Mouse (Mus musculus) stomach, embryonic 14.5 days (tissue): ENCODE data around the gene Phykpl. TPM values are rescaled to one million over a fixed set of nuclear protein-coding genes. Genes with fewer than 3 reads are reported as not detected.

Source experiments
- ATAC-seq: fragments of 200-750 bp; cut with Nextera tagmentation; 2 replicates; pipeline ENCODE4 v1.8.0; 2017; ENCODE audit warnings: low read depth, moderate TSS enrichment; ENCODE audit not compliant: insufficient number of reproducible peaks, insufficient read depth, low FRiP score
- H3K27ac ChIP-seq: fragments of 300-500 bp; sonication (generic); 2 replicates; pipeline ENCODE4 v1.5.1; 2014; ENCODE audit warnings: mild to moderate bottlenecking, low read length, moderate library complexity, mixed read lengths
- H3K27me3 ChIP-seq: fragments of 300-500 bp; sonication (generic); 2 replicates; pipeline ENCODE4 v1.6.1; 2014; ENCODE audit warnings: low read length, control low read depth, mixed read lengths; ENCODE audit not compliant: control insufficient read depth, insufficient read depth
- H3K36me3 ChIP-seq: fragments of 300-500 bp; sonication (generic); 2 replicates; pipeline ENCODE4 v1.6.1; 2014; ENCODE audit warnings: mild to moderate bottlenecking, control low read depth, low read length, moderate library complexity, mixed read lengths; ENCODE audit not compliant: control insufficient read depth, insufficient read depth
- H3K4me1 ChIP-seq: fragments of 300-500 bp; sonication (generic); 2 replicates; pipeline ENCODE4 v1.6.1; 2014; ENCODE audit warnings: low read length, control low read depth, mixed read lengths; ENCODE audit not compliant: control insufficient read depth, insufficient read depth
- H3K4me2 ChIP-seq: fragments of 300-500 bp; sonication (generic); replicated peaks from 2 replicates; pipeline ENCODE4 v1.6.1; 2014; ENCODE audit warnings: low read depth, low read length, control low read depth
- H3K4me3 ChIP-seq: fragments of 300-500 bp; sonication (generic); 2 replicates; pipeline ENCODE4 v1.5.1; 2014; ENCODE audit warnings: low read depth, low read length, control low read depth
- H3K9ac ChIP-seq: fragments of 300-500 bp; sonication (generic); replicated peaks from 2 replicates; pipeline ENCODE4 v1.6.1; 2014; ENCODE audit warnings: low read depth, mild to moderate bottlenecking, control low read depth, low read length, moderate library complexity, mixed read lengths
- H3K9me3 ChIP-seq: fragments of 300-500 bp; sonication (generic); 2 replicates; pipeline ENCODE4 v1.6.1; 2016; ENCODE audit warnings: low read depth, low read length, control low read depth; ENCODE audit not compliant: control insufficient read depth
- WGBS: fragments of 180-500 bp; shearing (Covaris S2); extraction: QIAGEN DNeasy Blood & Tissue Kit; methylation state at CpG from one replicate; pipeline ENCODE4 v1.1.7; 2014; 5-methylcytosine and 5-hydroxymethylcytosine counted together
- polyA plus RNA-seq: library from polyadenylated mRNA; unstranded; fragments of >200 nt; fragmentation: Nextera tagmentation; extraction: Ambion mirVana; gene quantifications from 2 replicates; pipeline ENCODE4 v1.2.1, GENCODE M21; 2014

Gene Phykpl
- polyA plus RNA-seq, 1 experiment from 2014 or later: 19.0 TPM

DNA sequence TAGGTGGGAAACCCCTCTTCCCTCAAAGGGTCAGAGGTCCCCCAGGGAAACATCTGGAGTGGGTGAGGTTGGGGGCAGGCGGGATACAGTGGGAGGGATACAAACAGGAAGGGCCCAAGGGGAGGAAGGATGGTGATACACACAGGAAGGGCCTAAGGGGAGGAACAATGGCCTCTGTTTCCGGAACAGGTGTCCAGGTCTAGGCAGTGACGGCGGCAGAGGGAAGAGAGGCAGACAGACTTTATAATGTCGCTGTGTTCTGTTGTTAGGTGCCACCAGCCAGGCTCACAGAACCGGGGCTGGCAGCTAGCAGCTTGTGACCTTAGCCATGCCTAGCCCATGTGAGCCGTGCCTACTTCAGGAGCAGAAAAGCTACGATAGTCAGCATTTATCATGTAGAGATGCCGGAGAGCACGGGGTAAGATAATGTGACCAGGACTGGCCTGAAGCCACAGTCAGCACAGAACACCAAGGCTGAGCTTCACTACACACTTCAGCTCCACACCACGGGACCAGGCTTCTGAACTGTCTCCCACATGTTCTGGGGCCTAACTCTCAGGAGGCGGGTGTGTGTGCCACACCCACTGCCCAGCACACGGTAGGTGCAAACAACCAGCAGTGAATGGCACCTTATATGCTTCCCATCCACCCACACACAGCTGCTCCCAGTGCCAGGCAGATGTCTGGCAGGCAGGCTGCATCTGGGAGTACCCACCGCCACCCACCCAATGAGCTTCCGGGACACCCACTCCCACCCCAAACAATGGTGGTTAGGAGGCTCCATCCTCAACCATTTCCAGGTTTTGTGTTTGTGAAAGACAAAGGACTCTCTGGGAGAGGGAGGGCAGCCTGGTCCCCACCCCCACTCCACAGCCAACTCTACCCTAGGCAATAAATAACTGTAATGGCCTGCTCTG, 62.5 kb downstream of the Phykpl start:
- H3K4me3 ChIP-seq: no peak overlapping the region
- H3K27me3 ChIP-seq: no peaks in the 10 kb centered on the region
- peak overlapping the region; percentile 49; the same call in 1 of the 2 replicates for H3K27ac ChIP-seq
- H3K9ac ChIP-seq: no peak overlapping the region
- H3K4me1 ChIP-seq: peaks cover 14% of the 10 kb centered on the region
- WGBS: 66% methylated on average over 15 of the region's 15 CpGs
- no peak for ATAC-seq
- H3K9me3 ChIP-seq: no peaks in the 10 kb centered on the region
- no peak overlapping the region for H3K4me2 ChIP-seq
- no peaks in the 10 kb centered on the region; the same call in 1 of the 2 replicates for H3K36me3 ChIP-seq

DNA sequence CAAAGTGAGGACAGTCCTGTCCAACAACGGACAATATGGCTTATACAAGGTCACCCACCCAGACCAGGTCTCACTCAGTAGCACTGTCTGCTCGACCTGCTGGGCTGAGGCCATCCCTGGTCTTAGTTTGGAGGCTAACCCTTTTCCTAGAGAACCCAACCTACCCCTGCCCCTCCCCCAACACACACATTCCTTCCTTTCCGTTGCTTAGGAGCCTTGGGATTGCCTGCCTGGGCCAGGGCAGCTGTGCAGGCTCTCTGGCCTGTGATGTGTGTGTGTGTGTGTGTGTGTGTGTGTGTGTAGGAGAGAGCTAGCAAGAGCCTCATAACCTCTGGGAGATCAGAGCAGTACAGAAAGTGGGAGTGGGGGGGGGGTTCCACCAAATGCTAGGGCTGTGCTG, 64.0 kb downstream of the Phykpl start:
- H3K4me3 ChIP-seq: peak overlapping the region; percentile 67; the same call in 1 of the 2 replicates
- no peaks in the 10 kb centered on the region; the same call in 1 of the 2 replicates for H3K36me3 ChIP-seq
- H3K27me3 ChIP-seq: no peaks in the 10 kb centered on the region
- H3K4me2 ChIP-seq: peak overlapping the region; percentile 15; the same call in 1 of the 2 replicates
- H3K27ac ChIP-seq: peak overlapping the region; percentile 2; the same call in 1 of the 2 replicates
- H3K9me3 ChIP-seq: no peaks in the 10 kb centered on the region
- ATAC-seq: no peak
- H3K9ac ChIP-seq: no peak overlapping the region
- H3K4me1 ChIP-seq: peaks cover 14% of the 10 kb centered on the region
- WGBS: 32% methylated on average over 3 of the region's 3 CpGs

DNA sequence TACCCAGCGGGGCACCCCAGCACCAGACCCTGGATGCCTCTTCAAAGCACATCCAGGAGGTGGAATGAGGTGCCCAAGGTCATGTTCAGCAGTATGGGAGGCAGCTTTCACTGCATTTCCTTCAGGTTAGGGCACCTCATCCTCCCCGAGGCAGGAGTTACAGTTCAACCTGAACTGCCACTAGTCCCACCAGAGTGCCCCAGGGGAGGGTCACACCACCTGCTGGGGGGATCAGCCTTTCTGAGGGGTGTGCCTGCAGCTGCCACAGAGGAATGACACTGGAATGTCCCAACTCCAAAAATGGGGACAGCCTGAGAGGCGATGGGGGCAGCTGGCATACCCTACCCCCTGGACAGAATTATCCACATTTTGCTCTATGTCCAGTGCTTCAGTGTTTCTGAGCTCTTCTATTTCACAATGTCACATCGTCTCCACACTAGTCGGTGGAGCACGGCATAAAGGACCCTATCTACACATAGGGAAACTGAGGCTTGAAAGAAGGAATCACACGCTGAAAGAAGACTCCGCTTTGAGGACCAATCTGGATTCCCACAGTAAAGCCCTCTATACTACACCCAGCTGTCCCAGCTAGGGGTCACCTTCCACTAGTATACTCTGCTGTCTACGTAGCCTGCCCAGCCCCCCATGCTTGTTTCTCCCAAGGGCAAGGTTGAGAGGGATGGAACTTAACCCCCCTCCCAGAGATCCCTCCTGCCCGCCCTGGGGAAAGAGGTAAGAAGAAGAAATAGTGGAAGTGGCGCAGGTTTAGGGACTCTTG, 64.7 kb downstream of the Phykpl start:
- Histone ChIP-seq H3K27me3 (no peaks in the 10 kb centered on the region), H3K9ac (no peak overlapping the region), H3K4me2 (peak overlapping the region; percentile 98), H3K9me3 (no peaks in the 10 kb centered on the region), H3K4me3 (peak overlapping the region; percentile 67; the same call in 1 of the 2 replicates), H3K4me1 (peaks cover 14% of the 10 kb centered on the region), H3K27ac (no peak overlapping the region), H3K36me3 (no peaks in the 10 kb centered on the region; the same call in 1 of the 2 replicates)
- no peak for ATAC-seq
- WGBS: 33% methylated on average over 11 of the region's 11 CpGs

DNA sequence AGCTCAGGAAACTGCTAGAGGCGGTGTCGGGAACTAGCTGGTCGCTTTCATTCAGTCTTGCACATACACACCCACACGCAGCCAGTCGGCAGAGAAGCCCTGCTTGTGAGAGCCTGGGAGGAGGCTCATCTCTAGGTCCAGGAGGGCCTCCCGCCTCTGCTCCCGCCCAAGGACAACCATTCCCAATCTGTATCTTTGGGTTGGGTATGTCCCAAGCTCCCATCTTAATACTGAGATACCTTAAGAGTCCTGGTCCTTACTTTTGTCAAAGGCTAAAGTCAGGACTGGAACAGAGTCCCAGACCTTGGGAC, 65.3 kb downstream of the Phykpl start:
- no peaks in the 10 kb centered on the region for H3K27me3 ChIP-seq
- no peaks in the 10 kb centered on the region for H3K9me3 ChIP-seq
- H3K4me2 ChIP-seq: peak overlapping the region; percentile 98
- H3K27ac ChIP-seq: peak overlapping the region; percentile 66; the same call in 1 of the 2 replicates
- H3K4me3 ChIP-seq: peak overlapping the region; percentile 67
- 4% methylated on average over 7 of the region's 7 CpGs for WGBS
- H3K9ac ChIP-seq: peak overlapping the region; percentile 55
- ATAC-seq: no peak
- no peaks in the 10 kb centered on the region; the same call in 1 of the 2 replicates for H3K36me3 ChIP-seq
- H3K4me1 ChIP-seq: peaks cover 14% of the 10 kb centered on the region

DNA sequence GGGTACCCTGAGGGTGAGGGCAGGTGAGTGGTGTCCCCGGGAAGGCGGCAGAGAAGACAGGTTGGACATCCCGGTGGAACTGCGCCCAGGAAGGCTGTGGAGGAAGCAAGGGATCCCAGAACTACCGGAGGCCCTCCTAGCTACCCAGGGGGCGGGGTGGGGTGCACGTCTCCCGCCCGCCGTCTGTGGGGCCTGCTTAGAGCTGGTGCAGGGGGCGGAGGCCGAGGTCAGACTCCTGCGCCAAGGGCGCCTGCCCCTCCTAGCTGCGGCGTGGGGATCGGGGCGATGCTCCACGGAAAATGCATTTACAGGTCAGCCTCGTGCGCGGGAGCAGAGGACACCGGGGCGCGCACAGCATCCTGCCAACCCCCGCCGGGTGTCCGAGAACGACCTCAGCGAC, 65.7 kb downstream of the Phykpl start:
- peak; percentile 2; the same call in 1 of the 2 replicates for ATAC-seq
- peaks cover 14% of the 10 kb centered on the region for H3K4me1 ChIP-seq

DNA sequence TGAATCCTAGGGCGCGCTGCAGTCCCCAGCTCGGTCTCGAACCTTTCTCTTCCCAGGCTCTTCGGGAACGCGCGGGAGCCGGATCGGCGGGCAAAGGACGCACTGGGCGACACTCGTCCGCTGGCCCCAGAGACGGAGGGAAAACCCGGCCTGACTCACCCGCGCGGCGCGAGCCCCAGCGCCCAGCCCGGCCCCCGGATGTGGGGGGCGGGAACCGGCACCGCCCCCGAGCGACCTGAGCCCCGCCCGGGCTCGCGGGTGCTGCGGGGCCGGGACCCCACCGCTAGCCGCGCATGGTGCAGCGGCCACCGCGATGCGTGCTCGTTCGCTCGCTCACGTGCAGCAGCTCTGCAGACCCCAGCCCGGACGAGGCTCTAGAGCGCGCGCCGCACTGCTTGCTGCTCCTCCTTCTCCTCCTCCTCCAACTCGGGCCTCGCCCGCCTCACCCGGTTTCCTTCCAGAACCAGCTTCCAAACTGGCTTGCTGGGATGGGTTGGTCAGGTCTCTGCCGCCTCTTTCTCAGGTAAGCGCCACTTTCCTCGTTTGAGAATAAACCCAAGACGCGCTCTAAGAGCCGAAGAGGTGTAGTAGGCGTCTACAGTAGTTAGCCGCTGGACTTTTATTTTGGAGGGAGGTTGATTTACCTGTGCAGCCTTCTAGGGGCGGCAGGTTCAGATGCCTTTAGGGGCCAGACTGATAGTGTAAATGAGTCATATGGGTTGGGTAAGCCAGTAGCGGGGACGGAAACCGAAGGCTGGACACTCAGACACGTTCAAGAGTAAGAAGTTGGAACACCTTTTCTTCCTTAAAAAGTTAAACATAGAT, 66.3 kb downstream of the Phykpl start, which contains the start of the genes N4bp3 and D930048N14Rik:
TSS of gene N4bp3 (minus strand) at position 152 of the 825 bp plus-strand sequence.
TSS of gene D930048N14Rik (plus strand) at position 264 of the 825 bp plus-strand sequence.
- Histone ChIP-seq H3K36me3 (no peaks in the 10 kb centered on the region), H3K9me3 (no peaks in the 10 kb centered on the region), H3K4me1 (peaks cover 14% of the 10 kb centered on the region), H3K27ac (peak within 1 kb of the TSS; percentile 66), H3K4me3 (peak within 1 kb of the TSS; percentile 67), H3K27me3 (no peaks in the 10 kb centered on the region), H3K4me2 (peak within 1 kb of the TSS; percentile 98), H3K9ac (peak within 1 kb of the TSS; percentile 55)
- 1% methylated on average over 42 of the region's 70 CpGs for WGBS
- peak; percentile 72 for ATAC-seq

More for the DNA sequence above, 65.7 kb downstream of the Phykpl start:
- peak overlapping the region; percentile 66 for H3K27ac ChIP-seq
- H3K4me2 ChIP-seq: peak overlapping the region; percentile 98
- H3K4me3 ChIP-seq: peak overlapping the region; percentile 67
- no peaks in the 10 kb centered on the region for H3K9me3 ChIP-seq
- H3K9ac ChIP-seq: peak overlapping the region; percentile 55
- WGBS: under 1% methylated on average over 30 of the region's 30 CpGs
- H3K36me3 ChIP-seq: no peaks in the 10 kb centered on the region; the same call in 1 of the 2 replicates
- no peaks in the 10 kb centered on the region for H3K27me3 ChIP-seq

DNA sequence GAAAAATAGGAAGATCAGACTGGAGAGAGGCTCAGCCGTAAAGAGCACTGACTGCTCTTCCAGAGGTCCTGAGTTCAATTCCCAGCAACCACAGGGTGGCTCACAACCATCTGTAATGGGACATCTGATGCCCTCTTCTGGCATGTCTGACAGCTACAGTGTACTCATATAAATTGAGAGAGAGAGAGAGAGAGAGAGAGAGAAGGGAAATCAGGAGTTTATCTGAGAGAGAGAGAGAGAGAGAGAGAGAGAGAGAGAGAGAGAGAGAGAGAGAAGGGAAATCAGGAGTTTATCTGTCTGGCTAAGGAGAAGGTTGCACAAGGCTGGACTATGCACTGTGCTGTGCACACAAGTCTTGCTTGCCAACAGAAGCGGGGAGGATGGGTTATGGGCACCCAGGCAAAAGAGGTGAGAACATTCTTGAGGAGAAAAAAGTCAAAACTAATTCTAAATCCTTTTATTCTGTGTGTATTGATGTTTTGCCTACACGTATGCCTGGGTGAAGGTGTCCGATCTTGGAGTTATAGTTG, 68.4 kb downstream of the Phykpl start:
- Histone ChIP-seq H3K27me3 (no peaks in the 10 kb centered on the region), H3K4me3 (no peak overlapping the region), H3K9me3 (no peaks in the 10 kb centered on the region), H3K4me1 (peaks cover 14% of the 10 kb centered on the region), H3K9ac (no peak overlapping the region), H3K27ac (no peak overlapping the region), H3K36me3 (no peaks in the 10 kb centered on the region), H3K4me2 (no peak overlapping the region)
- no peak for ATAC-seq
- 88% methylated on average over 4 of the region's 4 CpGs for WGBS
